Mouse (Mus musculus) forebrain, embryonic 11.5 days (tissue): ENCODE results near the gene Maml3. TPM values are rescaled to one million over a fixed set of nuclear protein-coding genes. Genes with fewer than 3 reads are reported as not detected.

Experiments
- ATAC-seq: fragments of 200-750 bp; cut with Nextera tagmentation; replicated peaks from 2 replicates; pipeline ENCODE4 v1.8.0; 2017; ENCODE audit warnings: moderate TSS enrichment; ENCODE audit not compliant: low FRiP score
- DNase-seq: peaks from one replicate; pipeline ENCODE4 v3.0.0-alpha.2; 2017; ENCODE audit warnings: low spot score
- H3K27ac ChIP-seq: fragments of 300-500 bp; sonication (generic); 2 replicates; pipeline ENCODE4 v1.5.1; 2014; ENCODE audit warnings: low read depth, low read length
- H3K27me3 ChIP-seq: fragments of 300-500 bp; sonication (generic); 2 replicates; pipeline ENCODE4 v1.6.1; 2014; ENCODE audit warnings: mild to moderate bottlenecking, low read length, mixed read lengths; ENCODE audit not compliant: control insufficient read depth, insufficient read depth
- H3K36me3 ChIP-seq: fragments of 300-500 bp; sonication (generic); 2 replicates; pipeline ENCODE4 v1.6.1; 2014; ENCODE audit warnings: mild to moderate bottlenecking, low read length, moderate library complexity, mixed read lengths; ENCODE audit not compliant: control insufficient read depth, insufficient read depth
- H3K4me1 ChIP-seq: fragments of 300-500 bp; sonication (generic); replicated peaks from 2 replicates; pipeline ENCODE4 v1.6.1; 2014; ENCODE audit warnings: low read length, mixed read lengths; ENCODE audit not compliant: control insufficient read depth, insufficient read depth
- H3K4me2 ChIP-seq: fragments of 300-500 bp; sonication (generic); 2 replicates; pipeline ENCODE4 v1.6.1; 2014; ENCODE audit warnings: low read depth, mild to moderate bottlenecking, low read length, moderate library complexity, mixed read lengths; ENCODE audit not compliant: severe bottlenecking
- H3K4me3 ChIP-seq: fragments of 300-500 bp; sonication (generic); 2 replicates; pipeline ENCODE4 v1.5.1; 2014; ENCODE audit warnings: low read depth, low read length
- H3K9ac ChIP-seq: fragments of 300-500 bp; sonication (generic); 2 replicates; pipeline ENCODE4 v1.6.1; 2014; ENCODE audit warnings: low read length
- H3K9me3 ChIP-seq: fragments of 300-500 bp; sonication (generic); 2 replicates; pipeline ENCODE4 v1.6.1; 2016; ENCODE audit warnings: low read length, mixed read lengths; ENCODE audit not compliant: control insufficient read depth
- WGBS: fragments of 180-500 bp; shearing (Covaris S2); extraction: QIAGEN DNeasy Blood & Tissue Kit; methylation state at CpG from one replicate; pipeline ENCODE4 v1.1.7; 2014; 5-methylcytosine and 5-hydroxymethylcytosine counted together
- polyA plus RNA-seq: library from polyadenylated mRNA; unstranded; fragments of >200 nt; fragmentation: Nextera tagmentation; extraction: Ambion mirVana; gene quantifications from 2 replicates; pipeline ENCODE4 v1.2.1, GENCODE M21; 2014

The Maml3 gene
- polyA plus RNA-seq, 1 experiment from 2014 or later = 7.5 TPM

GRCm38 (mm10) chr3:51924636-51925035 is 180.2 kb downstream of the Maml3 start:
- Histone ChIP-seq H3K4me2 (no peak overlapping the region), H3K9me3 (no peaks in the 10 kb centered on the region), H3K4me3 (no peak overlapping the region), H3K36me3 (no peaks in the 10 kb centered on the region), H3K27me3 (no peaks in the 10 kb centered on the region), H3K4me1 (peaks cover 6% of the 10 kb centered on the region; the same call in 1 of the 2 replicates), H3K27ac (no peak overlapping the region), H3K9ac (no peak overlapping the region)
- 85% methylated on average over 5 of the region's 5 CpGs for WGBS
- DNase-seq (no peak), ATAC-seq (no peak)

- no peak overlapping the region for H3K9ac ChIP-seq
- no peaks in the 10 kb centered on the region for H3K36me3 ChIP-seq
- ATAC-seq = no peak
- H3K9me3 ChIP-seq = no peaks in the 10 kb centered on the region
- H3K4me2 ChIP-seq = no peak overlapping the region
- no peaks in the 10 kb centered on the region for H3K27me3 ChIP-seq
- no peak for DNase-seq
- H3K4me3 ChIP-seq = no peak overlapping the region
- H3K27ac ChIP-seq = no peak overlapping the region
- 76% methylated on average over 6 of the region's 6 CpGs for WGBS
- H3K4me1 ChIP-seq = peaks cover 6% of the 10 kb centered on the region; the same call in 1 of the 2 replicates
These were observed 181.1 kb downstream of the Maml3 start for GRCm38 (mm10) chr3:51923800-51924199.

GRCm38 (mm10) chr3:51916902-51917301 is 188.0 kb downstream of the Maml3 start:
- Histone ChIP-seq H3K4me1 (0 out of 2 replicates have a peak, but pooled peaks cover 2% of the 10 kb centered on the region), H3K4me2 (no peak overlapping the region), H3K27ac (no peak overlapping the region), H3K4me3 (no peak overlapping the region), H3K9me3 (no peaks in the 10 kb centered on the region), H3K36me3 (no peaks in the 10 kb centered on the region), H3K27me3 (no peaks in the 10 kb centered on the region), H3K9ac (no peak overlapping the region)
- WGBS = 86% methylated on average over 4 of the region's 4 CpGs
- ATAC-seq = no peak
- no peak for DNase-seq

GRCm38 (mm10) chr3:51916060-51916870 is 188.6 kb downstream of the Maml3 start:
- H3K4me2 ChIP-seq = no peak overlapping the region
- WGBS = 39% methylated on average over 10 of the region's 10 CpGs
- DNase-seq (no peak), ATAC-seq (no peak)
- no peak overlapping the region for H3K27ac ChIP-seq
- 0 out of 2 replicates have a peak, but pooled peaks cover 2% of the 10 kb centered on the region for H3K4me1 ChIP-seq
- no peaks in the 10 kb centered on the region for H3K27me3 ChIP-seq
- H3K36me3 ChIP-seq = no peaks in the 10 kb centered on the region
- no peak overlapping the region for H3K9ac ChIP-seq
- H3K9me3 ChIP-seq = no peaks in the 10 kb centered on the region
- H3K4me3 ChIP-seq = no peak overlapping the region

GRCm38 (mm10) chr3:51915415-51915814 is 189.5 kb downstream of the Maml3 start:
- H3K4me3 ChIP-seq = no peak overlapping the region
- no peaks in the 10 kb centered on the region for H3K9me3 ChIP-seq
- H3K4me2 ChIP-seq = no peak overlapping the region
- ATAC-seq (no peak), DNase-seq (peak; percentile 26)
- H3K27ac ChIP-seq = no peak overlapping the region
- H3K36me3 ChIP-seq = no peaks in the 10 kb centered on the region
- H3K4me1 ChIP-seq = 0 out of 2 replicates have a peak, but pooled peaks cover 2% of the 10 kb centered on the region
- no peak overlapping the region for H3K9ac ChIP-seq
- 82% methylated on average over 1 of the region's 1 CpGs for WGBS
- no peaks in the 10 kb centered on the region for H3K27me3 ChIP-seq

- Histone ChIP-seq H3K36me3 (no peaks in the 10 kb centered on the region), H3K9ac (no peak overlapping the region), H3K4me2 (no peak overlapping the region), H3K4me1 (0 out of 2 replicates have a peak, but pooled peaks cover 2% of the 10 kb centered on the region), H3K27ac (no peak overlapping the region), H3K4me3 (no peak overlapping the region), H3K9me3 (no peaks in the 10 kb centered on the region), H3K27me3 (no peaks in the 10 kb centered on the region)
- DNase-seq (peak; percentile 42), ATAC-seq (no peak)
- 89% methylated on average over 4 of the region's 4 CpGs for WGBS
These were observed 190.0 kb downstream of the Maml3 start for GRCm38 (mm10) chr3:51914900-51915299.

GRCm38 (mm10) chr3:51913498-51913897 is 191.4 kb downstream of the Maml3 start:
- ATAC-seq (no peak), DNase-seq (peak; percentile 33)
- H3K9ac ChIP-seq = no peak overlapping the region
- no peaks in the 10 kb centered on the region for H3K27me3 ChIP-seq
- no peak overlapping the region for H3K4me3 ChIP-seq
- H3K4me1 ChIP-seq = peaks cover 2% of the 10 kb centered on the region; the same call in 1 of the 2 replicates
- WGBS = 87% methylated on average over 8 of the region's 8 CpGs
- H3K36me3 ChIP-seq = no peaks in the 10 kb centered on the region
- no peak overlapping the region for H3K4me2 ChIP-seq
- no peak overlapping the region for H3K27ac ChIP-seq
- no peaks in the 10 kb centered on the region for H3K9me3 ChIP-seq

- no peak for ATAC-seq
- H3K4me3 ChIP-seq = no peak overlapping the region
- no peaks in the 10 kb centered on the region for H3K27me3 ChIP-seq
- H3K36me3 ChIP-seq = no peaks in the 10 kb centered on the region
- H3K4me2 ChIP-seq = no peak overlapping the region
- no peaks in the 10 kb centered on the region for H3K9me3 ChIP-seq
- peaks cover 8% of the 10 kb centered on the region; the same call in 1 of the 2 replicates for H3K4me1 ChIP-seq
- WGBS = 57% methylated on average over 8 of the region's 8 CpGs
- H3K9ac ChIP-seq = no peak overlapping the region
- no peak overlapping the region for H3K27ac ChIP-seq
- DNase-seq = peak; percentile 35
These were observed 192.7 kb downstream of the Maml3 start for GRCm38 (mm10) chr3:51912214-51912613.
